Mouse (Mus musculus): Measurements from ENCODE around the gene Pgp. TPM values are rescaled to one million over a fixed set of nuclear protein-coding genes. Genes with fewer than 3 reads are reported as not detected.
A peak's percentile ranks its signal among the peaks of the same experiment; 100 is the strongest.

Pgp gene
- polyA plus RNA-seq, 2 experiments: 37.6 to 52.9 TPM

GRCm38 (mm10) chr17:24506332-24507070, 36.3 kb downstream of the Pgp start:
- ATAC-seq (ENCODE audit: low FRiP score, low read depth) (no peak), DNase-seq (ENCODE audit: low spot score) (no peak)
- Histone ChIP-seq H3K4me3 (replicated peaks; ENCODE audit: low read length) (no peak overlapping the region), H3K27ac (replicated peaks; ENCODE audit: low read depth, low read length) (no peak overlapping the region), H3K4me1 (ENCODE audit: control insufficient read depth, insufficient read depth, low read length) (no peaks in the 10 kb centered on the region), H3K9ac (ENCODE audit: low read depth, low read length, severe bottlenecking) (0 out of 2 replicates have a peak overlapping the region, but pooled peaks have one; percentile 12), H3K36me3 (ENCODE audit: control insufficient read depth, insufficient read depth, low read length) (peaks cover 67% of the 10 kb centered on the region), H3K4me2 (replicated peaks; ENCODE audit: low read depth, low read length, severe bottlenecking) (0 out of 2 replicates have a peak overlapping the region, but pooled peaks have one; percentile 11), H3K9me3 (ENCODE audit: control insufficient read depth, low read length) (no peaks in the 10 kb centered on the region), H3K27me3 (ENCODE audit: control insufficient read depth, insufficient read depth, low read length) (no peaks in the 10 kb centered on the region)
- TF ChIP-seq POLR2A (IDR thresholded peaks at IDR 0.05; ENCODE audit: borderline replicate concordance, extremely low read depth, insufficient read depth, insufficient read length): no peak
- 28% methylated on average over 36 of the region's 36 CpGs for WGBS

DNA sequence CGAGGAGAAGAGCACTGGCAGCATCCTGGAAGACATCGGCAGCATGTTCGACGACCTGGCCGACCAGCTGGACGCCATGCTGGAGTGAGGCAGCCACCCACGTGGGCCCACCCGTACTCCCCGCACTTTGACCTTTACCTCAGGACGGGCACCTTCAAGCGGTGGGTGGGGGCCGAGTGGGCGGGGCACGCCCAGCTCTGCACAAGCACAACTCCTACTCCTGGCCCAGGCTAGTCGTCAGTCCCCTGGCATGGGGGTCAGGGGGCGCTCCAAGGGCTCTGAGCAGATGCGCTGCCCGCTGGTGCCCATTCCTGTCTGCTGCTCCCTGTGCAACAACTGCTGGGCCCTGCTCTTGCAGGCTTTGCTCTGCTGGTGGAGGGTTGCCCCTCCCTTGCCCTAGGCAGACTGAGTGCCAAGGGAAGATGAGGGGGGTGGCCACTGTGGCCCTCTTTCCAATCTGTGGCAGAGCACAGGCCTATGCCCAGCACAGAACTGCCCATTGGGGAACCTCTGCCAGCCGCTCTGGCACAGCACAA, 37.0 kb downstream of the Pgp start:
- ATAC-seq (ENCODE audit: low FRiP score, low read depth) (no peak), DNase-seq (ENCODE audit: low spot score) (no peak)
- Histone ChIP-seq H3K27me3 (ENCODE audit: control insufficient read depth, insufficient read depth, low read length) (no peaks in the 10 kb centered on the region), H3K27ac (replicated peaks; ENCODE audit: low read depth, low read length) (no peak overlapping the region), H3K4me3 (replicated peaks; ENCODE audit: low read length) (no peak overlapping the region), H3K4me1 (ENCODE audit: control insufficient read depth, insufficient read depth, low read length) (no peaks in the 10 kb centered on the region), H3K4me2 (replicated peaks; ENCODE audit: low read depth, low read length, severe bottlenecking) (no peak overlapping the region), H3K9me3 (ENCODE audit: control insufficient read depth, low read length) (no peaks in the 10 kb centered on the region), H3K36me3 (ENCODE audit: control insufficient read depth, insufficient read depth, low read length) (peaks cover 74% of the 10 kb centered on the region), H3K9ac (ENCODE audit: low read depth, low read length, severe bottlenecking) (no peak overlapping the region)
- 48% methylated on average over 16 of the region's 19 CpGs for WGBS
- TF ChIP-seq POLR2A (IDR thresholded peaks at IDR 0.05; ENCODE audit: borderline replicate concordance, extremely low read depth, insufficient read depth, insufficient read length): no peak

GRCm38 (mm10) chr17:24507806-24508460, 37.7 kb downstream of the Pgp start:
- Histone ChIP-seq H3K36me3 (ENCODE audit: control insufficient read depth, insufficient read depth, low read length) (peaks cover 74% of the 10 kb centered on the region), H3K4me3 (replicated peaks; ENCODE audit: low read length) (no peak overlapping the region), H3K27me3 (ENCODE audit: control insufficient read depth, insufficient read depth, low read length) (no peaks in the 10 kb centered on the region), H3K4me1 (ENCODE audit: control insufficient read depth, insufficient read depth, low read length) (no peaks in the 10 kb centered on the region), H3K9me3 (ENCODE audit: control insufficient read depth, low read length) (no peaks in the 10 kb centered on the region), H3K27ac (replicated peaks; ENCODE audit: low read depth, low read length) (no peak overlapping the region), H3K4me2 (replicated peaks; ENCODE audit: low read depth, low read length, severe bottlenecking) (no peak overlapping the region), H3K9ac (ENCODE audit: low read depth, low read length, severe bottlenecking) (no peak overlapping the region)
- TF ChIP-seq POLR2A (IDR thresholded peaks at IDR 0.05; ENCODE audit: borderline replicate concordance, extremely low read depth, insufficient read depth, insufficient read length): no peak
- ATAC-seq (ENCODE audit: low FRiP score, low read depth): no peak
- no peak for DNase-seq (ENCODE audit: low spot score)
- 79% methylated on average over 12 of the region's 12 CpGs for WGBS

DNA sequence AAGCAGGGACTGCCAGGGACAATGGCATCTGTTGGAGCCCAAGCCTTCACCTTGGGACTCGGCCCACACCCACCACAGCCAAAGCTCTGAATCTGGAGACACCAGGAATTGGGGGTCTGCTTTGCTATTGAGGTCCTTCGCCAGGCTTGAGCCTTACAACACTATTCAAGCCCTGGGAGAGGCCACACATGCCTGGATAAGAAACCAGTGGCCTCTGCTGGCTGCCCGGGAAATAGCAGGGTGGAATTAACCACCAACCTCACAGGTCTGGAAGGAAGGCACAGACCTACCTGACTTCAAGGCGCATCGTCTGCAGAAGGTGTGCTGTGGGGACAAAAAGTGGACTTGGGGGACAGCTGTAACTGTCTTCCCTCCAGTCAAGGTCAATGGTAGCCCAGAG, 43.4 kb downstream of the Pgp start:
- Histone ChIP-seq H3K4me2 (replicated peaks; ENCODE audit: low read depth, low read length, severe bottlenecking) (no peak overlapping the region), H3K36me3 (ENCODE audit: control insufficient read depth, insufficient read depth, low read length) (peaks cover 86% of the 10 kb centered on the region), H3K4me1 (ENCODE audit: control insufficient read depth, insufficient read depth, low read length) (no peaks in the 10 kb centered on the region), H3K9me3 (ENCODE audit: control insufficient read depth, low read length) (no peaks in the 10 kb centered on the region), H3K27ac (replicated peaks; ENCODE audit: low read depth, low read length) (no peak overlapping the region), H3K9ac (ENCODE audit: low read depth, low read length, severe bottlenecking) (no peak overlapping the region), H3K27me3 (ENCODE audit: control insufficient read depth, insufficient read depth, low read length) (no peaks in the 10 kb centered on the region), H3K4me3 (replicated peaks; ENCODE audit: low read length) (no peak overlapping the region)
- ATAC-seq (ENCODE audit: low FRiP score, low read depth): peak; percentile 32; the same call in 1 of the 2 replicates
- WGBS: 60% methylated on average over 5 of the region's 5 CpGs
- no peak for TF ChIP-seq POLR2A (IDR thresholded peaks at IDR 0.05; ENCODE audit: borderline replicate concordance, extremely low read depth, insufficient read depth, insufficient read length)
- DNase-seq (ENCODE audit: low spot score): peak; percentile 51
